Mouse (Mus musculus): ENCODE data around the gene Pprc1.

Pprc1 gene

GRCm38 (mm10) chr19:46110781-46111180, 66.1 kb downstream of the Pprc1 start:
- DNase-seq (ENCODE audit: low read depth, low spot score), result no peak

DNA sequence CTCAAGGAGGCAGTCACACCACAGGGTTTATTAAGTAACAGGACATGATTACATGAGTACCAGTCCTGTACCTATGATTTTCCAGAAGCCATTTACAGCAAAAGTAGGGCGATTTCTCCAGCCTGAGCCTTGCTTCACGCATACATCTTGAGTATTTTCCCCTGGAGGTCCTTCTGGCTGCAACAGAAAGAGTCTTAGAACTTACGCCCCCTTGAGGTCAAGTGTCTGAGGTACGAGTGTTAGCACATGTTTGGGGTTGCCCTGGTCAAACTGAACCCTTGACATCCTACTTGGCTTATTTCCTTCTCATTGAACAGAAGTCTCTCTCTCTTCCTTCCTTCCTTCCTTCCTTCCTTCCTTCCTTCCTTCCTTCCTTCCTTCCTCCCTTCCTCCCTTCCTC, 69.9 kb downstream of the Pprc1 start:
- DNase-seq (ENCODE audit: low read depth, low spot score), result peak; percentile 19

DNA sequence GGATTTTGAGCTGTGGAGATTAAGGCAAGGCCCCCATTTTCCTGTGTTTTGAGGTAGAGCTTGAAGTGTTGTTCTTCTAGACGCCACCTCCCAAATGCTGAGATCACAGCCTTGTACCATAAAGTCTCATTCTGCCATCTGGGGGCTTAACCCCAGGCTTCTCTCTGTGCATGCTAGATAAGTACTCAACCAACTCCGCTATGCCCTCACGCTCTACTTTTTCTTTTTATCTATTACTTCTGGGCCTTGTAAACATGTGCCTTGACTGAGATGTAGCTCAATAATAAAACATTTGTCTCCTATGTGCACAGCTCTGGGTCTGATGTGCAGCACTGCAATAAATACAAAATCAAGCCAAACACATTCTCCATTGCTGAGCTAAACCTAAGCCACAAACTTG, 74.8 kb downstream of the Pprc1 start:
- no peak for DNase-seq (ENCODE audit: low read depth, low spot score)

DNA sequence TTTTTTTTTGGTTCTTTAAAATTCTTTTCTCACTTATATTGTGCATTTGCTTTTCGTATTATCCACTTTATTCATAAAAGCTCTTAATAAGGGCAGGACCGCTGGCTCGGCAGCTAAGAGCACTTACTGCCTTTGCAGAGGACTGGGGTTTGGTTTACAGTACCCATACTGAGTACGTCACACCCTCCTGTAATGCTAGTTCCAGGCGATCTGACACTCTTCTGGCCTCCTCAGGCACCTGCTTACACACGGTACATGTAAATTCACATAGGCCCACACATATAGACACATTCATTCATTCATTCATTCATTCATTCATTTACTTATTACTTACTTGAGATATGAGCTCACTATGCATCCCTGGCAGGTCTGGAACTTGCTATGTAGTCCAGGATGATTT, 76.2 kb downstream of the Pprc1 start:
- DNase-seq (ENCODE audit: low read depth, low spot score), result no peak
